Mouse (Mus musculus): ENCODE measurements around the gene Kif13a.

Gene Kif13a

DNA sequence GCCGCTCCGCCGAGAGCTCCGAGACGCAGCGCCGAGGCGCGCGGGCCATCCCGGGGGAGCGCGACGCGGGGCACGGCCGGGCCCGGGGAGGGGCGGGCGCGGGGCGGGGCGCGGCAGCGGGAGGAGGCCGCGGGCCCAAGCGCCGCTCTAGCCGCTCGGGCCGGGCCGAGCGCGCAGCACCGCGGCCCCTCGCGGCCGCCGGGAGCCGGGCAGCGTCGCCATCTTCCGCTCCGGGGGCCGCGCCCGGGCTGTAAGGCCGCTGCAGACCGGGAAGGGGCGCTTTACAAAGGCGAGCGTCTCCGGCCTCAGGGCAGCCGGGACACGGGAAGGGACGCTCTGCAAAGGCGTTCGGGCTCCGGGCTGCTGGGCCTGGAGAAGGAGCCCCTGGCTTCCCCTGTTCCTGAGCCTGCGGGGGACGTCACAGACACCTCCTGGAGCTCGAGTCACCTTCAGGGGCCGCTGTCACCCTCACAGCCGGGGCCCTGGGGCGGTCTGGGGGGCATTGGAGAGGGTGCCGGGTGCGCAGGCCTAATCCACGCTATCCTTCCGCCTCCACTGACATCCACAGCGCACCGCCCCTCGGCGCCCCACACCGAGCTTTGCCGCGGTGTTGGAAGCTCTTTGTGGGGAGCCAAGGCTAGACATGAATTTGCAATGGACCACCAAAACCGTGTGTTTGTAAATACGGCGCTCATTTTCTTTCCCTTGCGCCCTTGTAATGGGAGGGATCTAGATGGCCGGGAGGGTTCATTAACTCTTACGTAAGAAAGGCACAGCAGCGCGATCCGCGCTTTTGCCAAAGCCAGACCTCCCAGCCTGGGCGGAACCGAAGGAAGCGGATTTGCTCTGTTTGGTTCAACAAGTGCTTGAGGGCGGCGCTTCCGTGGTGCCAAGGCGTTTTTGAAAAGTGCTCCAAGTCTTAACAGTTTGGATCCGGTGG lies at the start of gene Kif13a:
TSS of gene Kif13a (minus strand) at position 149 of the 940 bp plus-strand sequence.
- peak; percentile 80 for ATAC-seq (ENCODE audit: insufficient number of reproducible peaks, low FRiP score, low TSS enrichment)

DNA sequence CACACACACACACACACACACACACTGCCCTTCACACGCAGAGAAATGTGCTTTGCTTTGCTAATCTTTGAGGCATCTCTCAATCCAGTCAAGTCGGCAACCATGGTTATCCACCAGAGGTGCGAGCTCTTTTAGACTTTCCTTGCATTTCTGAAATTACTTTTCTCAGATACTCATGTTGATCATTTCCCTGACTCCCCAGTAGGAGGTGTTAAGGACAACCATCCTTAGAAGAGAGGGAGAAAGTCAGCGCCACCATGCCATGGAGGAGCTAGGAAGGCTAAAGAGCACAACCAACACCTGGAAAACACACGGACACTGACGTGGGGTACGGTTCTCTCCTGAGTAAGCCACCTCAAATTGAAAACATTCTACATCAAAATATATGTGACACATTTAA lies 46.9 kb upstream of the Kif13a start:
- ATAC-seq (ENCODE audit: insufficient number of reproducible peaks, low FRiP score, low TSS enrichment): no peak

DNA sequence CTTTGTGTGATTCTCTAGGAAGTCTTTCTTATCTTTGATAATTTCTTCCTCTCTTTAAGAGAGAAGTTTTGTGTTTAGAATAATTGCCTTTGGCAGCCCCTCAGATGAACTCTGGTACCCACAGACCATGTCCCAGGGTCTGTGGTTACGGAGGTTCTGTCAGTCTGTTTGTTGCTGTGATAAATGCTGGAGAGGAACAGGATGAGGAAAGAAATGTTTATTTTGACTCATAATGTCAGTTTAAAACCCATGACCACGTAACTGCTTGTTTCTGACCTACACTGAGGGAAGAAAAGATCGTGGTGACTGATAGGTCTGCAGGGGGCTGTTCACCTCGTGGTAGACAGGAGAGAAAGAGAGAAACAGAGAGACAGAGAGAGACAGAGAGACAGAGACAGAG lies 46.3 kb upstream of the Kif13a start:
- no peak for ATAC-seq (ENCODE audit: insufficient number of reproducible peaks, low FRiP score, low TSS enrichment)

DNA sequence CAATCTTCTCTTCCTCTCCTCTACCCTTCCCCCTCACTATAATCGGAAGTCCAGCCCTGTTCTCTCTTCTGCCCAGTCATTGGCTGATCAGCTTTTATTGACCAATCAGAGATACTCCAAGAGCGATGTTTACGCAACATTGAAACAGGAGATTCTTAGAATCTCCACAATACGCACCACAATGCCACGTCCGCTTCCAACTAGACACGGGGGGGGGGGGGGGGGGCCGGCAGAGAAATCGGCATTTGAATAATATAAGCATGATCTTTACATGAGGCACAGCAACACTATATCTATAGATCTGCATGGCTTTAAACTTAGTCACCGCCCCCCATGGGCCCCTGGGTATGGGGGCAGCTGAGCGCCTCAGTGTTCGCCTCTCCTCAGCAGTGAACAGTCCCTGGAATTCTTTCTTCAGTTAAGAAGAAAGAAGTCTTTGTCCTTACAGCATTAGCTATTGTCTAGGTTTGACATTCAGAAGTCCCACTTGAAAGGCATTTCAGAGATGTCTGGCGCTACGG lies 45.4 kb upstream of the Kif13a start:
- ATAC-seq (ENCODE audit: insufficient number of reproducible peaks, low FRiP score, low TSS enrichment): no peak

DNA sequence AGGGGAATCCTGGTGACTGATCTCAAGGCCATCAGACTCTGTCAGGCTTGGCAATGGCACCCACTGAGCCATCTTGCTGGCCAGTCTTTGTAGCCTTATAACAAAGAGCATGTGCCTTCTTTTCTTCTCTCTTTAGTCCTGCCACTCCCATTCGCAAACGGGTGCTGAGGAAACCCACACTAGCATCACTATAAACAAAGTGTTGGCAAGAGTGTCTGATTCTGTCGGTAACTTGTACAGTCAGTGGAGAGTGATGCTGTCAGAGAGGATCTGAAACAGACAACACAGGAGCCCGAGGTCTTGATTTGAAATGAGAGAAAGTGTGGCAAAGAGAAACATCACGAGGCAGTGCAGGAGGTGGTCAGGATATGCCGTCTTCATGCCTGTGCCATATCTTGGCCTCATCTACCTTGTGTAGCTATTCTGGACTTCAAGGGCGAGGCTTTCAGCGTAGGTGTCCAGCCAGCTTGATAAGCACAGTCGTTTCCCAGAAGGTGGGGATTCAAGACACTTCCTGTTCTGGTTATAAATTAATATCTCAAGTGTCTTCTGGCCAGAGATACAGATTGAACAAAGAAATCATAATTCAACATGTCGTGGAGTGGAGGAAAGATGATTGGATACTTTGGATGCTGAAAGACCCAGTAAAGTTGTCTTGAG lies 40.7 kb upstream of the Kif13a start:
- no peak for ATAC-seq (ENCODE audit: insufficient number of reproducible peaks, low FRiP score, low TSS enrichment)

DNA sequence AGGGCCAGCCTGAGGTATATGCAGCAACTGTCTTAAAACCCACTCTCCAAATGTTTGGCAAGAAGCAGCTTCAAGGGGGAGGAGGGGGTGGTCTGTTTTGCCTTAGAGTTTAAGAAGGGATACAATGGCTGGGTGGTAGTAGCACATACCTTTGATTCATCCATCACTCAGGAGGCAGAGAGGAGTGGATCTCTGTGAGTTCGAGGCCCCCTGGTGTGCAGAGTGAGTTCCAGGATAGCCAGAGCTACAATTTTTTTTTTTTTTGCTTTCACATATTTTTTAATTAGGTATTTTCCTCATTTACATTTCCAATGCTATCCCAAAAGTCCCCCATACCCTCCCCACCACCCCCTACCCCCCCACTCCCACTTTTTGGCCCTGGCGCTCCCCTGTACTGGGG lies 39.0 kb upstream of the Kif13a start:
- no peak for ATAC-seq (ENCODE audit: insufficient number of reproducible peaks, low FRiP score, low TSS enrichment)

DNA sequence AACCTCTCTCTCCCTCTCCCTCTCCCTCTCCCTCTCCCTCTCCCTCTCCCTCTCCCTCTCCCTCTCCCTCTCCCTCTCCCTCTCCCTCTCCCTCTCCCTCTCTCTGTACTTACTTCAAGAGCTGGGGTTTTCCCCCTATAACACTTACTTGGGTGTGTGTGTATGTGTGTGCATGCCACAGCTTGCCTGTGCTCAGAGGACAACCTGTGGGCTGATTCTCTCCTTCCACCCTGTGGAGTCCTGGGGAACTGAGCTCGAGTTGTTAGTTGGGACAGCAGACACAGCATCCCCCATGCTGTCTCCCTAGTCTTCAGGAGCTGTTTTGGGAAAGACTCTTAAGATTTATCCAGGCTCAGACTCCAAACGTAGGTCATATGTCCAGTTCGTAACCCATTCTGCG lies 37.6 kb upstream of the Kif13a start:
- ATAC-seq (ENCODE audit: insufficient number of reproducible peaks, low FRiP score, low TSS enrichment): no peak

DNA sequence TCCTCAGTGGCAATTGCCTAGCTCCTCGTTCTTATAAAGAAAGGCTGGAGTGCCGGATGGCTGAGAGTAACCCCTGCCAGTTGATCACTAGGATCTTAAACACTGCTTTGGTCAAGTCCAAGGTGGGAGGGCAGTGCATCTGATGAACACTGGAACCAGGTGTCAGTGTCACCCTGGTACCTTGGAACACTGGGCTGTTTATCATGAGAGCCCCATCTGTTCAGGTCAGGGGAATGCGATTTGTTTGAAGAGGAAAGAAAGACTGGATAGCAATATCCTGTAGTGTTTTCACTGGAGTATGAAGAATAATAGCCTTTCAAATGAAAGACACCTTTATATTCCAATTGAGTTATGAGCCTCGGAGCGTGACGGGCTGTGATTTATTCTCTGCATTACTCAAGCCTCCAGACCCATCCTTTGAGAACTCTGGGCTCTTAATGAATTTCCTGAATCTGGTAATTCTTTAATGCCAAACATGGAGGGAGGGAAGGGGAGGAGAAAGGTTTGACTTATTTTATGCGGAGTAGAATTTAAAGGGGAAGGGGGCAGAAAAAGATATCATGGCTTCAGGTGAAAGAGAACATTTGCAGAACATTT lies 31.3 kb upstream of the Kif13a start:
- ATAC-seq (ENCODE audit: insufficient number of reproducible peaks, low FRiP score, low TSS enrichment): no peak

DNA sequence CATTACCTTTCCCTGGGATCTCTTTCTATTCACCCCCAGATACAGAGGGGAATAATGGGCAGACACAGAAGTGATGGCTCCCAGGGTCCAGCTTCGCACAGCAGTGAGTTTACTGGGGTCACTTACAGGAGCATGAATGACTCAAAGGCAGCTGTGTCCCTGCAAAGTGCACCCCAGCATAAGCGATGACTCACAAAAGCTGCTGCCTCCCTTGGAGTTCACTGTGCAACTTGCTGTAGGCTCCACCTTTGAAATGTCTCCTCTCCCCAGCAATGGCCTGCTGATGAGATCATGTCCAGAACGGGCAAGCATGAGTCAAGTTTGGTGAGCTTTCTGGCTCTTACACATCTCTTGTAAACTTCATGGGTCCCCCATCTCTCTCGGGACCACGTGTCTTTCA lies 29.5 kb upstream of the Kif13a start:
- no peak for ATAC-seq (ENCODE audit: insufficient number of reproducible peaks, low FRiP score, low TSS enrichment)

DNA sequence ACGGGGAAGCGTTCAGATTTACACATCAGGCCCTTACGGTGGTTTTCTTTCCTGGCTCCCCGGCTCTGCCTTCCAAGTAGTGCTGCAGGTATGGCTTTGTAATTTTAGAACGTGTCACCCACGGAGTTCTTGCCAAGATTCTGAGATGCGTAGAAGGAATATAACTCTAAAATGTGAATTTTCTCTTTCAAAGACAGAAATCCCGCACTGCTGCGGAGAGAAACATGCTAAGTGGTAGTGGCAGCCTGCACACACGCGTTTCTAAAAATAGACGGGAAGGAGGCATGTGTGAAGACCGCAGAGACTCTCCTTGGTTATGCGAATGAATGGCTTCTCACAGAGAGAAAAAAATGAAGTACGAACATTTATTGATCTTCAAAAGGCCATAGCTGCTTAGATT lies 21.5 kb upstream of the Kif13a start:
- ATAC-seq (ENCODE audit: insufficient number of reproducible peaks, low FRiP score, low TSS enrichment): no peak

DNA sequence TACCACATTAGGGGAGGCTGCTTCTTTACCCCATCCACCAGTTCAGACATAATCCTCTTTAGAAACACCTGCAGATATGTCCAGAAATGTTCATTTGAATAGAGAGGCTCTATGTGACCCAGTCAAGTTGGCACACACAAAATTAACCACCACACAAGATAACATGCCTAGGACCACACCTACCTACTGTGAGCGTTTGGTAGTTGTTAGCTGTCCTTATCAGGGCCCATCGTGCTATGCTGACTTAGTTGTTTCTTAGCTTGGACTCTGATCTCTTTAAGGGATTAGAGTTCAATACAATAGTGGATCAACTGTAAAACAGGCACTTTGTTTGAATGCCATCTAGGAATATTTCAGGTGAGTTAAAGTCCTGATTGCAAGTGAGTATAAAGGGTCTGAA lies 20.1 kb upstream of the Kif13a start:
- ATAC-seq (ENCODE audit: insufficient number of reproducible peaks, low FRiP score, low TSS enrichment): no peak

DNA sequence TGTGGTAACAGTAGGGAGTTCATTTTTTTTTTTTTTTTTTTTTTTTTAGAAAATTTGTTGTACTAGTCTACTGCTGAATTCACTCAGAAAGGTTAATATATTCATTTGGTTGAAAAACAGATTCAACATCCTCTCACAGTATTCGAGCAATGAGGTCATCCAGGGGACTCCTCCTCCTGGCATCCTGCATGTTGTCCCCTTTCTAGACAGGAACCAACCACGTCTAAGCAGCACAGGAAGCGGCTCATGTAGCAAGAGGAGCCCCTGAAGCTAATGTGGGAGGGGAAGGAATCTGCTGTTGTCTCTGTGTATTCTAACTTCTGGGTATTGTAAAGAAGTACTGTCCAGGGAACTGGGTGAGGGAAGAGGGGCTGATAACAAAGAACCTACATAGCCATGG lies 18.4 kb upstream of the Kif13a start:
- no peak for ATAC-seq (ENCODE audit: insufficient number of reproducible peaks, low FRiP score, low TSS enrichment)

DNA sequence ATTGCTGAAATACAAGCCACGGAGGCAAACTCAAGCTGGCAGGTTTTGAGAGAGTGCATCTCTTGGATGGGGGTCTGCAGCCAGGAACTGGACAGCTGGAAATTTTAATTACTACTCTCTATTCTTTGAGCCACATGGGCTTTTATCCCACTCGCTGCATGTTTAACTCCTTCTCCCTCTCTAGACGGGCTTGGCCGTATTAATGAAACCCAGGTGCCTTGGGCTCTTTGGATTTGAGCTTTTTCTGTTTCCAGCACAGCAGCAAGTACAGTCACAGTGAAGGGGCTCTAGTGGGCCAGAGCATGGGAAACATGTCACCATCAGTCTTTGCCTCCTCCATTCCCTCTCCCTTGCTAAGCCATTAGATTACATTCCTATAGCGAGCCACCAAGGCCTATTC lies 16.4 kb upstream of the Kif13a start:
- no peak for ATAC-seq (ENCODE audit: insufficient number of reproducible peaks, low FRiP score, low TSS enrichment)

DNA sequence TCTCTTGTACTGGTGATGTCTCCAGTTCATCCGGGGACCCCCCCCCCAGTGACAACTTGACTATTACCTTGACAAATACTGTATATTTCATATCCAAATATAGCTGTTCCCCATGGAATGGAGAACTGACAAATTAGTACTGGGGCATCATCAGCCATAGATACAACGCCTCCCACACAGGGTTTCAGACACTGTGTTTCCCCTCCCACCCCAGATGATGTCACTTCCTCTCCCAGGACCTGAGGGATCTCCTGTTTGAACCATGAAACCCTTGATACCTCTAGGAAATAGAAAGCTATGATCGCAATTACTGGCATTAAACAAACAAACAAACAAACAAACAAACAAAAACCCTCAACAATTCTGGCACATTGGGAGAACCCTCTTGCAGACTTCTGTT lies 15.6 kb upstream of the Kif13a start:
- ATAC-seq (ENCODE audit: insufficient number of reproducible peaks, low FRiP score, low TSS enrichment): no peak

DNA sequence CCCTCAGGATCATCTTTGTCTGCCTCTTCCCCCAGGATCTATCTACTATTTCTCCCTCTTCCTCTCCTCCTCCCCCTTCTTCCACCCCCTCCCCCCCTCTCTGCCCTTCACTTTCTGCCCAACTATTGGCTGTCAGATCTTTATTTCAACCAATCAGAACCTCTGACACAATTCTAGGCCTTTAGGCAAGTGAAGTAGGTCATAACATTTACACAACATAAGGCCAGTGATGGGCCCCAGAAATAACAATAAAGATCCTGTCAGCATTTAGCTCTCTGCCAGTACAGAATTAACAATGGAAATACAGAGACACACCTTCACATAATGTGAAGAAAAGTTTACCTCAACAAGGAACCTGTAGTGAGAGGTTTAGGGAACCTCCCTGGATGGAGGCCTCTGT lies 13.6 kb upstream of the Kif13a start:
- ATAC-seq (ENCODE audit: insufficient number of reproducible peaks, low FRiP score, low TSS enrichment): no peak

DNA sequence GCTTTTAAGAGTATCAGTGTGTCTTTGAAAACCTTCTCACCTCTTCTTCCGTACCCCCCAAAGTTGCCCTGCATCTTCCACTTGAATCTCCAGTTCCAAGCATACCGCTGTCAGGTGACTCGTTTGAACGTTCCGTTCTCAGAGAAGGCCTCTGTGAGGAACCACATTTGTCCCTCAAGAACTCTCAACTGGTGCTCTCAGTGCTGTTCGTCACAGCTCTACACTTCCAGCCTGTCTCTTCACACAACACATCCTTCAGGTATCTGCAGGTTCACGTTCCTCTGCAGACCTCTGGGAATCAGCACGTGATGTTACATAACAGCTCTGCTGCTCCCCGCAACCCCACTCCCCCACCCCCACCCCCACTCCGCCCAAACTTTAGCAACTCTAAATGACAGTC lies 4.4 kb upstream of the Kif13a start:
- ATAC-seq (ENCODE audit: insufficient number of reproducible peaks, low FRiP score, low TSS enrichment): no peak

DNA sequence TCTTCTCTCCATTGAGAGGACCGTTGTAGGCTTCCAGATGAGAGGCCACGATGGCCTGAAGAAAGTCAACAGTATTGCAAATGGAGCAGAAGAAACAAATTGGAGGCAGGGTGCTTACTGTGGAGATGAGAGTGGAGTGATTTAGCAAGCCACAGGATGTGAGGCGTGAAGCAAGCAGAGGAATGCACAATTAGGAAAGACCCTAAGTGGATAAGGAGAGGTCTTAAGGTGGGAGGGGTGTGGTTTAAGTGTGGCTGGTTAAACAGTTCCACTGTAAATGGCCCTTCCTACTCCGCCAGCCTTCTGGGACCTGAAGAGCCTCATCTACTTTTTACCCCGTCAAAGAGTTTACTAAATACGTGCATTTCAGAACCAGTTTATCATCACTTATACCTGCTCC lies 3.2 kb upstream of the Kif13a start:
- no peak for ATAC-seq (ENCODE audit: insufficient number of reproducible peaks, low FRiP score, low TSS enrichment)

DNA sequence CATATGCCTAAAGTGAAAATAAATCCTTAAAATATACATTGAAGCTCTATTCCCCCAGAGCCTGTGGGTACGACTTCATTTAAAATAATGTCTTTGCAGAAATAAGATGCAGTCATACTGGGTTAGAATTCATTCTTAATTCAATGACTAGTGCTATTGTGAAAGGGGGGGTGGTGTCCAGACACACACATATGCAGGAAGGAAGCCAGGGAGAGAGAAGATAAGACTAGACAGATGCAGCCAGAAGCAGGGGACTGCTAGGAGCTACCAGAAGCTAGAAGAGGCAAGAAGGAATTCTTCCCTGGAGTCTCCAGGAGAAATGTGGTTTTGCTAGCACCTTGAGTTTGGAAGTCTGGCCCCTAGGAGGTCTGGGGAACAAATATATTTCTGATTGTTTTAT lies 2.4 kb upstream of the Kif13a start:
- ATAC-seq (ENCODE audit: insufficient number of reproducible peaks, low FRiP score, low TSS enrichment): no peak

DNA sequence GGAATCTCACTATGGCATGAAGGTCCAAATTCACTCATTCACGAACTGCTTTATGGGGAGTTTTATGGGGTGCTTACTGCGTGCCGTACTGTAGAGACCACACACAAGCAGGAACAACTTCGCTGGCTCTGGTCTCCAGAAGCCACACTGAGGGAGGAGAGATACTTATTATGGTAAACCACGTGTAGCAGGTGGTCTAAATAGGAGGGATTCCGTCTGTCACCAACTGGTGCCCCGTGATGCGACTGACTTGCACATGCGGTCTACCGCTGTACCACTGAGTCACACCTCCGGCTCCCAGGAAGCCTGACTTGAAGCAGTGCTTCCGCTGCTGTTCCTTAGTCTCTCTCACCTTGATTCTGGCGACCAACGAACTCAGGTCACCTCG lies 986 bp upstream of the Kif13a start:
- ATAC-seq (ENCODE audit: insufficient number of reproducible peaks, low FRiP score, low TSS enrichment): peak; percentile 2; the same call in 1 of the 2 replicates

DNA sequence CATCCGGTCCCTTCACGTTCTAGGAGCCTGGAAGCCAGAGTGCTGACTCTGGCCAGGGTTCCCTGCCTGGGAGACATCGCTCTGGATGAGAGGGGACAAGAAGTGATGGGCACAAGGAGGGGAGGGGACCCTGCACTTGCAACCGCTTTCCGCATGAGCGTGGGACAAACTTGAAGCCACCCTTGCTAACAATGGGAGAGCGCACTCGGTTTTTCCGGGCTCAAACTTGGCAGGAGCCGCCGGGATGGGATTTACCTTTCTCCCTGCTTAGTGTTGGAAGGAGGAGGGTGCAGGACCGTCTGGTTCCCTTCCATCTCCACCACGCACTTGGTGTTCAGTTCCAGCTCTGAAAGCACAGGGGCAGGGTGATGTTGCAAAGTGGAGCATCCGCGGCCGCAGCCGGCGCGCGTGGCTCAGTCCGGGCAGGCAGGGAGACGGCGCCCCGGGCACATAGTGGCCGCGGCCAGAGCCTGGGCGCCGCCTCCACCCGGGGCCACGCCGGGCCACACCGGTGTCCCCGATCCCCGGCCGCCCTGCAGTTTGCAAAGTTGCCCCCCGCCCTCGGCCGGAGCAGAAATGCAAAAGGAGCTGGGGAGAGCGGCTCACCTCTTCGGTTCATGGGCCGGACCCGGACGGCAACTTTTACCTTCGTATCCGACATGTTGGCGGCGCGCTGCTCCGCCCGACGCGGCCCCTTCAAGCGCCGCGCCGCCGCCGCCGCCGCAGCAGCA lies 541 bp downstream of the Kif13a start:
- ATAC-seq (ENCODE audit: insufficient number of reproducible peaks, low FRiP score, low TSS enrichment): peak; percentile 33; the same call in 1 of the 2 replicates

DNA sequence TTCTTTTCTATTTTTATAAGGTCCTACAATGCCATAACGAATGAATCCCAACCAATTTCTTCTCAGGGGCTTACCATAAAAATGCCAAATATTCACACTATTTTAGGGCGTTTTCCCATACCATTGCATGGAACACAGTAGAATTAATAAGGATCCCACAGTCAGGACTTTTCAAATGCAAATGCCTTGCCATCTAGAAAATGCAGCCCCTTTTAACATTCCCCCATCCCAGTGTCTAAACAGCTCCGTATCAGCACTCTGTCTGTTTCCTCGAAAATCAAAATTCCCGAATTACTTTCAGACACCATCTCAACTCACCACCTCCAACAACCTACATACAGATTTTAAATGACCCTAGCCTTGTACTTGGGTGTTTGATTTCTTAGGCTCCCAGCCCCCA lies 1.3 kb downstream of the Kif13a start:
- ATAC-seq (ENCODE audit: insufficient number of reproducible peaks, low FRiP score, low TSS enrichment): no peak

Data from cerebellum, adult (tissue).